Mouse (Mus musculus) heart, adult 2 months (tissue): ENCODE data around the gene Shc1.

ENCODE experiments used
- CTCF ChIP-seq: fragments of 200-600 bp; IDR thresholded peaks from 2 replicates; pipeline ENCODE4 v1.8.1; 2022; ENCODE audit warnings: antibody characterized with exemption, mild to moderate bottlenecking, moderate library complexity
- POLR2A ChIP-seq: fragments of 200-500 bp; IDR thresholded peaks from 2 replicates; pipeline ENCODE4 v1.6.1; 2011; ENCODE audit warnings: mild to moderate bottlenecking, low read depth, low read length, control low read depth; ENCODE audit not compliant: insufficient read depth

- no peak for TF ChIP-seq POLR2A
- TF ChIP-seq CTCF = no peak
Measured at GRCm38 (mm10) chr3:89410864-89411263, 7.4 kb upstream of the Shc1 start.
